Mouse (Mus musculus): Measurements from ENCODE around the gene Hoxd4. TPM values are rescaled to one million over a fixed set of nuclear protein-coding genes. Genes with fewer than 3 reads are reported as not detected.
A peak's percentile ranks its signal among the peaks of the same experiment; 100 is the strongest.

Hoxd4 gene
- polyA plus RNA-seq, 1 experiment from 2014 or later: 1.9 TPM

DNA sequence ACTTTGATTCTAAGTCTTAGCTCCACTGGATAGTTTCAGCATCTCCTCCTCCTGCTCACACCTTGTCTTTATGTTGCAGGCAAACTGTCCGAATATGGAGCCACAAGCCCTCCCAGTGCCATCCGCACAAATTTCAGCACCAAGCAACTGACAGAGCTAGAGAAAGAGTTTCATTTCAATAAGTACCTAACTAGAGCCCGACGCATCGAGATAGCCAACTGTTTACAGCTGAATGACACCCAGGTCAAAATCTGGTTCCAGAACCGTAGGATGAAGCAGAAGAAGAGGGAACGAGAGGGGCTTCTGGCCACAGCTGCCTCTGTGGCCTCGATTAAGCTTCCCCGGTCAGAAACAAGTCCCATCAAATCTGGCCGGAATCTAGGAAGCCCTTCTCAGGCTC lies 52.2 kb downstream of the Hoxd4 start:
- DNase-seq (ENCODE audit: low spot score): no peak
- Histone ChIP-seq H3K9ac (ENCODE audit: low read length) (no peak overlapping the region), H3K36me3 (ENCODE audit: control insufficient read depth, insufficient read depth, low read length) (no peaks in the 10 kb centered on the region), H3K4me1 (ENCODE audit: control insufficient read depth, insufficient read depth, low read length) (peaks cover 20% of the 10 kb centered on the region), H3K27ac (replicated peaks; ENCODE audit: low read depth, low read length) (no peak overlapping the region), H3K4me2 (ENCODE audit: low read depth, severe bottlenecking) (no peak overlapping the region), H3K27me3 (ENCODE audit: control insufficient read depth, insufficient read depth, low read length) (peaks cover 33% of the 10 kb centered on the region), H3K9me3 (ENCODE audit: control insufficient read depth, low read length) (no peaks in the 10 kb centered on the region), H3K4me3 (ENCODE audit: low read depth, low read length) (no peak overlapping the region)
- 31% methylated on average over 10 of the region's 10 CpGs for WGBS
- ATAC-seq (ENCODE audit: insufficient number of reproducible peaks, low FRiP score, low TSS enrichment, low read depth): no peak

DNA sequence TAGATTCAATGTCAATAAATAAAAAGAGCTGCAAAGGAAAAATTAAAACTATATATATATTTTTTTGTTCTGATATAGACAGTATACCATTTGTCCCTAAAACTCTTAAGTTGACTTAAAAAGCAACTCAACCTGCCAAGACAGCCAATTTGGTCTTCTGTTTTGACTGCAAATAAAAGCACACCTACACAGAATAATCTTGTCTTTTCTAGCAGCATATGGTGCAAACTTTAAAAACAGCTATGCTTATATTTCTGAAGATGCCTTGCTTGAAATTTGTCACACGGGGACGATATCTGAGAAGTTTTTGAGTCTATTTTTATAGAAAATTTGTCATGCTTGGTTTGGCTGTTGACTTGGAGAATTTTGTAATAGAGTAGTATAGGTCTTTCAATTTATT lies 62.6 kb downstream of the Hoxd4 start:
- no peak overlapping the region for H3K9ac ChIP-seq (ENCODE audit: low read length)
- H3K36me3 ChIP-seq (ENCODE audit: control insufficient read depth, insufficient read depth, low read length): no peaks in the 10 kb centered on the region
- no peak overlapping the region for H3K27ac ChIP-seq (replicated peaks; ENCODE audit: low read depth, low read length)
- 95% methylated on average over 2 of the region's 2 CpGs for WGBS
- H3K4me3 ChIP-seq (ENCODE audit: low read depth, low read length): no peak overlapping the region
- H3K9me3 ChIP-seq (ENCODE audit: control insufficient read depth, low read length): no peaks in the 10 kb centered on the region
- DNase-seq (ENCODE audit: low spot score) (no peak), ATAC-seq (ENCODE audit: insufficient number of reproducible peaks, low FRiP score, low TSS enrichment, low read depth) (no peak)
- no peaks in the 10 kb centered on the region for H3K4me1 ChIP-seq (ENCODE audit: control insufficient read depth, insufficient read depth, low read length)
- H3K27me3 ChIP-seq (ENCODE audit: control insufficient read depth, insufficient read depth, low read length): no peaks in the 10 kb centered on the region
- no peak overlapping the region for H3K4me2 ChIP-seq (ENCODE audit: low read depth, severe bottlenecking)

DNA sequence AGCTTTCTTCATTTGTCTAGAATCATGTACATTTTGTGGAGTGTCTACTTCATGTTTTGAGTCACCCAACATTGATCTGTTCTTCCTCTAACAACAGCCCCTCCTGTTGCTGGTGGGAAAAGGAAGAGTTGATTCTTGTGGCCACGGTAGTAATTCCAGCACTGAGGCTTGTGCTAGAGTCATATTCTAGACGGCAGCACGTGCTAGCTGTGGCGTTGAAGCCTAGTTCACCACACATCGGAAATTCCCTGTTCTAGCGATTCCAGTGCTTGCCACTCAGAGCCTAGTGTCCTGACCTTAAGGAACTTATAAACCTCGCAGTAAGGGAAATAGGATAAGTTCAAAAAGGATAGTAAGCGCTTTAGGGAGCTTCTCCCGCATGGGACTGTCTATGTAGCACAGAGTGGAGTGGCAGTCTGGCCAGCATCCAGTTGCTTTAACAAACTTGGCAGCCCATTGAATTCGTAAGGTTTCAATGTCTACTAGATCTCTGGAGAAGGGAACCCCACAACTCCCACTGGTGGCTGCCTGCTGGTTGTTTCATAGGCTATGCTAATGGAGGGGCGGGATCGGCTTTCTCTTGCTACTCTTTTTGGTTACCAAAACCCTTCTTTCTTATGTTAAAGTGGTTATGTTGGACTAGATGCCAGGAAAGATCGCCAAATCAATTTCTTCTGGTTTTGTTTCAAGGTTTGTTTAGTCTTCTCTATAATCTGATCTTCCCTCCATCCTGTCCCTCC lies 66.0 kb downstream of the Hoxd4 start:
- no peaks in the 10 kb centered on the region for H3K4me1 ChIP-seq (ENCODE audit: control insufficient read depth, insufficient read depth, low read length)
- no peak for ATAC-seq (ENCODE audit: insufficient number of reproducible peaks, low FRiP score, low TSS enrichment, low read depth)
- H3K4me3 ChIP-seq (ENCODE audit: low read depth, low read length): no peak overlapping the region
- H3K9ac ChIP-seq (ENCODE audit: low read length): no peak overlapping the region
- H3K9me3 ChIP-seq (ENCODE audit: control insufficient read depth, low read length): no peaks in the 10 kb centered on the region
- no peak for DNase-seq (ENCODE audit: low spot score)
- WGBS: 73% methylated on average over 13 of the region's 13 CpGs
- no peaks in the 10 kb centered on the region for H3K36me3 ChIP-seq (ENCODE audit: control insufficient read depth, insufficient read depth, low read length)
- no peak overlapping the region for H3K4me2 ChIP-seq (ENCODE audit: low read depth, severe bottlenecking)
- no peak overlapping the region for H3K27ac ChIP-seq (replicated peaks; ENCODE audit: low read depth, low read length)
- H3K27me3 ChIP-seq (ENCODE audit: control insufficient read depth, insufficient read depth, low read length): no peaks in the 10 kb centered on the region

MicroRNA genes within 50 kb of the gene (microRNA counts, 519-probe panel; counts per million panel counts)
- microRNA mmu-miR-10b: 5,259 counts per million, percentile 86 among the panel's probes with 10 or more counts

Small RNA genes lying within 50 kb of the gene (microRNA-seq; reads per million reads assigned to microRNA genes)
- gene Gm44463: not detected
- gene Mir10b: 38,055 reads per million, percentile 99 among the genes with 10 or more reads in this experiment

Other genes starting within 250 kb of the Hoxd4 start
- gene Lnpk, start 132.5 kb upstream of the Hoxd4 start, polyA plus RNA-seq (2014; fragmentation: Nextera tagmentation; extraction: Ambion mirVana): 48.1 and 52.2 TPM in 2 replicates
- gene Evx2, start 52.4 kb upstream of the Hoxd4 start, polyA plus RNA-seq (2014; fragmentation: Nextera tagmentation; extraction: Ambion mirVana): 3.3 and 3.8 TPM in 2 replicates
- 55.3 and 59.8 TPM in 2 replicates for gene Hoxd13, start 43.6 kb upstream of the Hoxd4 start, polyA plus RNA-seq (2014; fragmentation: Nextera tagmentation; extraction: Ambion mirVana)
- 80.7 and 82.2 TPM in 2 replicates for gene Hoxd12, start 36.9 kb upstream of the Hoxd4 start, polyA plus RNA-seq (2014; fragmentation: Nextera tagmentation; extraction: Ambion mirVana)
- gene Hoxd11, start 32.4 kb upstream of the Hoxd4 start, polyA plus RNA-seq (2014; fragmentation: Nextera tagmentation; extraction: Ambion mirVana): 59.6 and 64.4 TPM in 2 replicates
- 52.0 and 55.0 TPM in 2 replicates for gene Hoxd10, start 20.0 kb upstream of the Hoxd4 start, polyA plus RNA-seq (2014; fragmentation: Nextera tagmentation; extraction: Ambion mirVana)
- gene Hoxd9, start 14.2 kb upstream of the Hoxd4 start, polyA plus RNA-seq (2014; fragmentation: Nextera tagmentation; extraction: Ambion mirVana): 17.1 and 24.1 TPM in 2 replicates
- 11.6 and 13.1 TPM in 2 replicates for gene Hoxd8, start 7.3 kb upstream of the Hoxd4 start, polyA plus RNA-seq (2014; fragmentation: Nextera tagmentation; extraction: Ambion mirVana)
- gene Hoxd3, start within 50 bp of the Hoxd4 start, polyA plus RNA-seq (2014; fragmentation: Nextera tagmentation; extraction: Ambion mirVana): 1.2 and 1.4 TPM in 2 replicates
- gene Gm28230, start 14.8 kb downstream of the Hoxd4 start, polyA plus RNA-seq (2014; fragmentation: Nextera tagmentation; extraction: Ambion mirVana): 0.45 and 0.55 TPM in 2 replicates
- gene Hoxd1, start 51.1 kb downstream of the Hoxd4 start, polyA plus RNA-seq (2014; fragmentation: Nextera tagmentation; extraction: Ambion mirVana): 0.17 and 0.30 TPM in 2 replicates
- gene Mtx2, start 113.9 kb downstream of the Hoxd4 start, polyA plus RNA-seq (2014; fragmentation: Nextera tagmentation; extraction: Ambion mirVana): 128 and 131 TPM in 2 replicates

Measured in limb, embryonic 11.5 days (tissue).